Mouse (Mus musculus): ENCODE data around the gene Crocc. TPM values are rescaled to one million over a fixed set of nuclear protein-coding genes. Genes with fewer than 3 reads are reported as not detected.

Crocc gene
- polyA plus RNA-seq, 1 experiment from 2014 or later: 10.8 TPM

DNA sequence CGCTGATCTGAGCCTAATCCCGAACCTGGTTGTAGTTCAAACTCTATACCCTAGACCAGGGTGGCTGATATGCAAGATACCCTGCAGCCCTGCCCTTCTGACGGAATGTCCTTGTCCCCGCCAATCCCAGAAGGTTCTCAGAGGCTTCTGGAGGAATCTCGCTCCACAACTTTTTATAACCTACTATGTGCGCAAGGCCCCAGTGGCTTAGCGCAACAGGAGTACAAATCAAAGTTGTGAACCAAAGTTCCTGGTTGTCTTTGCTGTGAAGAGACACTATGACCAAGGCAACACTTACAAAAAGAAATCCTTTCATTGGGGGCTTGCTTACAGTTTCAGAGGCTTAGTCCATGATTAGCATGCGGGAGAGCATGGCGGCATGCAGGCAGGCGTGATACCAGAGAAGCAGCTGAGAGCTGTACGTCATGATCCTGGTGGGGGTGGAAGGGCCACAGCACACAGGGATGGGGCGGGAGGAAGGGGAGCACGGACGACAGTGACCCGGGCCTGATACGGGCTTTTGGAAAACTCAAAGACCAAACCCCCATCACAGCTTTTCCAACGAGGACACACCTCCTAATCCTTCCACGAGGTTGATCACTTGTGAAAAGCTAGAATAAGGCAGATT is 18.3 kb upstream of the Crocc start:
- Histone ChIP-seq H3K9me3 (replicated peaks) (no peaks in the 10 kb centered on the region), H3K36me3 (peaks cover 25% of the 10 kb centered on the region), H3K4me3 (peak overlapping the region; percentile 98; the same call in 1 of the 2 replicates), H3K27me3 (ENCODE audit: low read depth, poor library complexity, severe bottlenecking) (no peaks in the 10 kb centered on the region), H3K4me1 (peaks cover 16% of the 10 kb centered on the region), H3K27ac (replicated peaks) (peak overlapping the region; percentile 84)
- DNase-seq (ENCODE audit: low spot score): no peak
- 75% methylated on average over 18 of the region's 18 CpGs for WGBS

DNA sequence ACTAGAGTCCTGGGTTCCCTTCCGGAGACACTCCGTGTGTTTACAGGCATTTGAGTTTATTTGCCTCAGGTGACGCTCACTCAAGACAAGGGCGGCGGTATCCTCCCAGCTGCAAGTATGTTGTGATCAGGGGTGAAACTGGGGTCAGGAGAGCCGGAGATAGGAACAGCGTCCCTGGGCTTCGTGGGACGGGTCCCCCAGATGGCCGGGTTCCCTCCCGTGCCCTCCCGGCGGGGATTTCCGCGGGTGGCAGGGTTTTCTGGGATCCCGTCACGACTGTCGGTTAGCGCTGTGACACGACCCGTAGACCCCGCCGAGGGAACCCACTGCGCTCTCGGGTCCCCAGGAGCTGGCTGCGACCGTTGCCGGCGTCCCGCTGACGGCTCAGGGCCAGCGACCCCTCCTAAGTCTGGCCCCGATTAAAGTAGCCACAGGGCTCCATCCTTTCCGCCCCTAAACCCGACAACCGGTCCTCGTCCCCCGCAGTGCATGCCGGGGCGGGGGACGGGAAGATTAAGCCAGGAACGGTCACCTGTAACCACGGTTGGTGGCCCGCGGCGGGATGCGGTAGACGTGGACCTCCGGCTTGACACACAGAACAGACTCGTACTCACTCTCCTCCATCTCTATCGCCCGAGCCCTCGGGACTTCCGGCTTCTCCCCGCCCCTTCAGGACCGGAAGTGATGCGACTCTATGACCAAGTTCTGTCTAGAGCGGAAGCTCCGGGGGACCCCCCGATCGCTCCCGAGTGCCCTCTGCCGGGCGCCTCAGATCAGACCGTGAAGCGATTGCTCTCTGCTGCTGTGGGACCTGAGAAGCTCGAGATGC is 17.5 kb upstream of the Crocc start, which contains the start of gene Necap2:
TSS of gene Necap2 (minus strand) at position 677 of the 829 bp plus-strand sequence.
- WGBS: under 1% methylated on average over 67 of the region's 67 CpGs
- peak; percentile 95 for DNase-seq (ENCODE audit: low spot score)
- peak within 1 kb of the TSS; percentile 84 for H3K27ac ChIP-seq (replicated peaks)
- peak within 1 kb of the TSS; percentile 98 for H3K4me3 ChIP-seq
- H3K4me1 ChIP-seq: peaks cover 16% of the 10 kb centered on the region
- peaks cover 32% of the 10 kb centered on the region for H3K36me3 ChIP-seq
- no peaks in the 10 kb centered on the region for H3K9me3 ChIP-seq (replicated peaks)
- no peaks in the 10 kb centered on the region for H3K27me3 ChIP-seq (ENCODE audit: low read depth, poor library complexity, severe bottlenecking)

- WGBS: 84% methylated on average over 17 of the region's 17 CpGs
- H3K27ac ChIP-seq (replicated peaks): 0 out of 2 replicates have a peak overlapping the region, but pooled peaks have one; percentile 84
- H3K4me3 ChIP-seq: peak overlapping the region; percentile 98
- H3K27me3 ChIP-seq (ENCODE audit: low read depth, poor library complexity, severe bottlenecking): no peaks in the 10 kb centered on the region
- no peaks in the 10 kb centered on the region for H3K9me3 ChIP-seq (replicated peaks)
- peaks cover 42% of the 10 kb centered on the region for H3K36me3 ChIP-seq
- H3K4me1 ChIP-seq: peaks cover 16% of the 10 kb centered on the region
- no peak for DNase-seq (ENCODE audit: low spot score)
These were observed 16.6 kb upstream of the Crocc start for GRCm38 (mm10) chr4:141076761-141077506.

DNA sequence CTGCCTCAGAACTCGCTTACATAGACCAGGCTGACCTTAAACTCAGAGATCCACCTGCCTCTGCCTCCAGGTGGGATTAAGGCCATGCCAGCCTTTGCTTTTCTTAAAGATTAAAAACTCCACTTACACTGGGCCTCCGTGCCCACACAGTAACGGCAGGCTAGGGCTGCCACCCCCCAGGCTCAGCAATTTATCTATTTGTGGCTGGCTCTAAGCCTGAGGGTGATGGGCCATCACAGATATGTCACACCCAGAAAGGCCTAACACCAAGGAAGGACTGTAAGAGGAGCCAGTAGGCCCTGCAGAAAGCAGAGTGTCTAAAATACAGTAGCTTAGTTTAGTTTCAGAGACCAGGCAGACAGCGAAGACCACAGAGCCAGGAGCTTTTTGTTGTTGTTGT is 13.8 kb upstream of the Crocc start:
- no peaks in the 10 kb centered on the region for H3K9me3 ChIP-seq (replicated peaks)
- H3K4me1 ChIP-seq: peaks cover 16% of the 10 kb centered on the region
- no peaks in the 10 kb centered on the region for H3K27me3 ChIP-seq (ENCODE audit: low read depth, poor library complexity, severe bottlenecking)
- WGBS: 96% methylated on average over 4 of the region's 4 CpGs
- no peak overlapping the region for H3K4me3 ChIP-seq
- H3K27ac ChIP-seq (replicated peaks): no peak overlapping the region
- no peak for DNase-seq (ENCODE audit: low spot score)
- peaks cover 70% of the 10 kb centered on the region for H3K36me3 ChIP-seq

- Histone ChIP-seq H3K36me3 (peaks cover 75% of the 10 kb centered on the region), H3K27me3 (ENCODE audit: low read depth, poor library complexity, severe bottlenecking) (no peaks in the 10 kb centered on the region), H3K9me3 (replicated peaks) (no peaks in the 10 kb centered on the region), H3K4me1 (peaks cover 16% of the 10 kb centered on the region), H3K4me3 (no peak overlapping the region), H3K27ac (replicated peaks) (no peak overlapping the region)
- WGBS: 96% methylated on average over 9 of the region's 9 CpGs
- DNase-seq (ENCODE audit: low spot score): no peak
These were observed 13.3 kb upstream of the Crocc start for GRCm38 (mm10) chr4:141073661-141074060.

GRCm38 (mm10) chr4:141072502-141072901 is 12.2 kb upstream of the Crocc start:
- no peaks in the 10 kb centered on the region for H3K27me3 ChIP-seq (ENCODE audit: low read depth, poor library complexity, severe bottlenecking)
- no peak for DNase-seq (ENCODE audit: low spot score)
- H3K4me1 ChIP-seq: peaks cover 13% of the 10 kb centered on the region
- WGBS: 98% methylated on average over 11 of the region's 11 CpGs
- H3K27ac ChIP-seq (replicated peaks): no peak overlapping the region
- peaks cover 86% of the 10 kb centered on the region for H3K36me3 ChIP-seq
- no peaks in the 10 kb centered on the region for H3K9me3 ChIP-seq (replicated peaks)
- no peak overlapping the region for H3K4me3 ChIP-seq

DNA sequence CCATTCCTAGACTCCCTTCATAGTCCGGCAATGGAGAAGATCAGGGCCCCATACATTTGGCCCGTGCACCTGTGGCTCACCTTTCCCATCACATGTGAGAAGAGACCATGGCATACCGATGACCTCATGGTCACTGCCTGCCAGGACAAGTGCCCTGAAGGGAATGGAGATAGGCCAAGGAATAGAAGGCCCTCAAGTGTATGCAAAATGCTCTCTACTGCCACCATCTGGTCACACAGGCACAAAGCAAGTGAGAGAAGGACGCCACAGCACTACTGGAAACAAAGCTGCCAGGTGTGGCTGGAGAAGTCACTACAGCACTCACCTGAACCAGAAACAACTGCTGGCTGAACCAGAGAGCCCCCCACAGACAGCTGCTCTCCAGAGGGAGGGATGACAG is 9.4 kb upstream of the Crocc start:
- H3K36me3 ChIP-seq: peaks cover 93% of the 10 kb centered on the region

DNA sequence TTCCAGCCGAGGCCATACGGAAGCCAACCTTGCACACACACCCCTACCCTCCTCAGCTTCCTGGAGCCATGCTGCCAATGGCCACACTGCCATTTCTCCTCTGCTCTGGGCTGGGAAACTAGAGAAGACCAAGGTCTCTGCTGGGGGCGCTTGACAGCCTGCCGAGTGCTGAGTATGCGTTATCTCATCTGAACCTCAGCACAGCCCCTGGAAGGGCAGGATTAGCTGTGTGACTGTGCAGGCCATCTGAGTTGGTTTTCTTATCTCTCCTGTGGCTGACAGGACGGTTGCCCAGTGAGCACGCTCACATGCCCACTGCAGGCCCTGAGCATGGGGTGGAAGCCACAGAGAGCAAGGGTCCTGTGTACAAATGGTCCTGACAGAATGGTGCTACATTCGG is 8.3 kb upstream of the Crocc start:
- no peak for DNase-seq (ENCODE audit: low spot score)
- peaks cover 83% of the 10 kb centered on the region for H3K36me3 ChIP-seq
- peaks cover 4% of the 10 kb centered on the region for H3K4me1 ChIP-seq
- no peaks in the 10 kb centered on the region for H3K9me3 ChIP-seq (replicated peaks)
- WGBS: 93% methylated on average over 8 of the region's 8 CpGs
- no peaks in the 10 kb centered on the region for H3K27me3 ChIP-seq (ENCODE audit: low read depth, poor library complexity, severe bottlenecking)
- no peak overlapping the region for H3K4me3 ChIP-seq
- H3K27ac ChIP-seq (replicated peaks): no peak overlapping the region

More for the DNA sequence above, 9.4 kb upstream of the Crocc start:
- Histone ChIP-seq H3K27me3 (ENCODE audit: low read depth, poor library complexity, severe bottlenecking) (no peaks in the 10 kb centered on the region), H3K9me3 (replicated peaks) (no peaks in the 10 kb centered on the region), H3K4me3 (no peak overlapping the region), H3K27ac (replicated peaks) (no peak overlapping the region), H3K4me1 (peaks cover 4% of the 10 kb centered on the region)
- WGBS: 68% methylated on average over 4 of the region's 4 CpGs
- peak; percentile 49 for DNase-seq (ENCODE audit: low spot score)

DNA sequence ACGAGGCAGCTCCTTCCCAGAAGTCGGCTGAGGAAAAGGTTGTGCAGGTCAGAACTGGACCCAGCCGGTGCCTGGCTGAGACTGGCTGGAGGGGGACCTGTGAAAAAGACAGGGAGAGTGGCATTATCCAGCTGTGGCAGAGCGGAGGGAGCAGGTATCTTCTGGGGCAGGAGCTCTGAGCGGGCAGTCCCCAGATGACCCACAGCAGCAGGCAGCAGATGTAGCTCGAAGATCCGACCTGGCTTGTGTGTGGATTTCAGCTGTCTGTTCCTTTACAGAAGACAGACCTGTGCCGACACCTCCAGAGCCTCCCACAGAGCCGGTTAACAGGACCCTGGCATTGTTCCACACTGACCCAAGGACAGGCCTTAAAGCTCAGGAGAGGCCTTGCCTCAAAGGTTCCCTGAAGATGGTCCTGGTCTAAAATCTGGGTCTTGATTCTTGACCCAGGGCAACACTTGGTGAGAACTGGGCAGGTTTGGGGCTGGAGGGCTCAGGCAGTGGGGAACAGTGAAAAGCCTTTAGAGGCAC is 7.2 kb upstream of the Crocc start:
- 95% methylated on average over 9 of the region's 9 CpGs for WGBS
- no peak overlapping the region for H3K27ac ChIP-seq (replicated peaks)
- H3K4me1 ChIP-seq: peaks cover 4% of the 10 kb centered on the region
- H3K36me3 ChIP-seq: peaks cover 72% of the 10 kb centered on the region
- no peaks in the 10 kb centered on the region for H3K27me3 ChIP-seq (ENCODE audit: low read depth, poor library complexity, severe bottlenecking)
- H3K9me3 ChIP-seq (replicated peaks): no peaks in the 10 kb centered on the region
- no peak for DNase-seq (ENCODE audit: low spot score)
- no peak overlapping the region for H3K4me3 ChIP-seq

GRCm38 (mm10) chr4:141066709-141067515 is 6.6 kb upstream of the Crocc start:
- Histone ChIP-seq H3K36me3 (peaks cover 65% of the 10 kb centered on the region), H3K27me3 (ENCODE audit: low read depth, poor library complexity, severe bottlenecking) (no peaks in the 10 kb centered on the region)
- WGBS: 91% methylated on average over 12 of the region's 12 CpGs

DNA sequence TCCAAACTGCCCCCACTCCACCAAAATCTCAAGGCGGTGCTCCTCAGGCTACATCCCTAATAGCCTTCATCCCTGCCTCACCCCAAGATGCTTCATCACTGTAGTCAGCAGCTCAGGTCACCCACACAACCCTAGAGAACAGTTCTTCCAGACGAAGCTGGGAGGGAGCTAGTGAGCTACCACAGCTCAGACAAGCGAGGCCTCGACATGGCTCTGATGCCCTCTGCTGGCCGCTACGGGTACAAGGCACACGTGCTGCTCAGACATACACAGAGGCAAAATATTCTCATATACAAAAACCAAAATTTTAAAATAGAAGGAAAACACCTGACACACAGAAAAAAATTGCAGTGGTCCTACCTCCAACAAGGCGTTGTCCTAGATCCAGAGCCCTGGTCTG is 4.8 kb upstream of the Crocc start:
- H3K4me3 ChIP-seq: no peak overlapping the region
- peaks cover 47% of the 10 kb centered on the region for H3K36me3 ChIP-seq
- no peaks in the 10 kb centered on the region for H3K27me3 ChIP-seq (ENCODE audit: low read depth, poor library complexity, severe bottlenecking)
- no peak overlapping the region for H3K27ac ChIP-seq (replicated peaks)
- peak; percentile 81 for DNase-seq (ENCODE audit: low spot score)
- peaks cover 20% of the 10 kb centered on the region for H3K4me1 ChIP-seq
- WGBS: 7% methylated on average over 8 of the region's 8 CpGs
- H3K9me3 ChIP-seq (replicated peaks): no peaks in the 10 kb centered on the region

More at GRCm38 (mm10) chr4:141066709-141067515, 6.6 kb upstream of the Crocc start:
- no peaks in the 10 kb centered on the region for H3K9me3 ChIP-seq (replicated peaks)
- DNase-seq (ENCODE audit: low spot score): no peak
- no peak overlapping the region for H3K27ac ChIP-seq (replicated peaks)
- peaks cover 4% of the 10 kb centered on the region for H3K4me1 ChIP-seq
- H3K4me3 ChIP-seq: no peak overlapping the region
